Mouse (Mus musculus) megakaryocyte, embryonic 14.5 days (primary cell): ENCODE results near the gene St13. TPM values are rescaled to one million over a fixed set of nuclear protein-coding genes. Genes with fewer than 3 reads are reported as not detected.

Experiments used
- H3K27me3 ChIP-seq: replicated peaks from 2 replicates; pipeline ENCODE3; 2012; ENCODE audit warnings: inconsistent platforms
- H3K36me3 ChIP-seq: replicated peaks from 2 replicates; pipeline ENCODE3; 2012; ENCODE audit warnings: low read length, inconsistent platforms, mixed read lengths
- H3K4me1 ChIP-seq: 2 replicates; pipeline ENCODE4 v1.6.1; 2012; ENCODE audit warnings: inconsistent platforms
- H3K4me3 ChIP-seq: replicated peaks from 2 replicates; pipeline ENCODE3; 2012; ENCODE audit warnings: moderate library complexity, mild to moderate bottlenecking, inconsistent platforms
- H3K9me3 ChIP-seq: 2 replicates; pipeline ENCODE4 v1.6.1; 2012; ENCODE audit warnings: inconsistent platforms
- FLI1 ChIP-seq: IDR thresholded peaks from 2 replicates; pipeline ENCODE4 v1.6.1; 2012; ENCODE audit warnings: low read length, inconsistent platforms, mixed read lengths
- GATA1 ChIP-seq: IDR thresholded peaks from 3 replicates; pipeline ENCODE4 v1.6.1; 2012; ENCODE audit warnings: mixed read lengths, low read length, inconsistent platforms, borderline replicate concordance
- polyA plus RNA-seq: library from polyadenylated mRNA; stranded (reverse); fragments of >175 nt; gene quantifications from 2 replicates; pipeline ENCODE4 v1.2.3, GENCODE M21; 2012; ENCODE audit warnings: low replicate concordance; ENCODE audit not compliant: insufficient read depth

Gene St13
- polyA plus RNA-seq, 1 experiment = 151 TPM

DNA sequence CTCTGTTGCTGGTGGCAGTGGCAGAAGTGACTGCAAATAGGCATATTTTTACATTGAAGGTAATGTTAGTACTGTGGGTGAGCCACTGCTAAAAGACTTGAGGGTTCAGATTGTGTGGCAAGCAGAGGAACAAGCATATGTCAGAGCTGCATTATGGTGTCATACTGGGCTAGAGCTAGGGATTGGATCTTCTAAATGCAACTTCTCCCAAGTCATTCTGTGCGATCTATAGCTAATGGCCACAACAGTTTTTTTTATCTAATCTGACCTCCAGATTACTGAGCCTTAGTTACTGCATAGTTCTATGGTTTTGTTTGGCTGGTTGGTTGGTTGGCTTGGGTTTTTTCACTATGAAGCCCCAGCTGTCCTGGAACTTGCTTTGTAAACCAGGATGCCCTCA lies 8.3 kb upstream of the St13 start, which contains the start of gene Dnajb7:
Gene Dnajb7 (minus strand): TSS at position 101 of the 400 bp plus-strand sequence.
- Histone ChIP-seq H3K36me3 (peaks cover 18% of the 10 kb centered on the region), H3K4me1 (peaks cover 16% of the 10 kb centered on the region), H3K27me3 (no peaks in the 10 kb centered on the region), H3K9me3 (no peaks in the 10 kb centered on the region), H3K4me3 (no peak within 1 kb of the TSS)
- no peak for TF ChIP-seq FLI1

DNA sequence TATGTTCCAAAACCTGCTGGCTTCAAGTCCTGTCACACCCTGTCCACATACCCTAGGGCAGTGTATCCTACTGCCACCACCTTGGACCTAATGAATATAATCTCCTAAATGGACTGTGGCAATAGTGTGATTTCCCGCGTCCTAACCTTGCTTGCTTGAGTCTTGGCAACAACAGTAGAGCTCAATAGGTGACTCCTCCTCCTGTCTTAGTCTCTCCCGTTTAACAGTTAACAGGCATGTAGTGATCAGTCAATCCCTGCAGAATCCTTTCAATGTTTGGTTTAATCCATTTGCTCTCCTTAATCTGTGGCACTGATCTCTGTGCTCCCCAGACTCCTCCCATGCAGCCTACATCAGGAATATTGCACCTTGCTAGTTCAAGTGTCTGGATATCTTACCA lies 5.1 kb upstream of the St13 start:
- no peak overlapping the region for H3K4me3 ChIP-seq
- H3K9me3 ChIP-seq = no peaks in the 10 kb centered on the region
- peaks cover 16% of the 10 kb centered on the region for H3K36me3 ChIP-seq
- no peaks in the 10 kb centered on the region for H3K27me3 ChIP-seq
- TF ChIP-seq GATA1 (no peak), FLI1 (no peak)
- H3K4me1 ChIP-seq = peaks cover 35% of the 10 kb centered on the region

DNA sequence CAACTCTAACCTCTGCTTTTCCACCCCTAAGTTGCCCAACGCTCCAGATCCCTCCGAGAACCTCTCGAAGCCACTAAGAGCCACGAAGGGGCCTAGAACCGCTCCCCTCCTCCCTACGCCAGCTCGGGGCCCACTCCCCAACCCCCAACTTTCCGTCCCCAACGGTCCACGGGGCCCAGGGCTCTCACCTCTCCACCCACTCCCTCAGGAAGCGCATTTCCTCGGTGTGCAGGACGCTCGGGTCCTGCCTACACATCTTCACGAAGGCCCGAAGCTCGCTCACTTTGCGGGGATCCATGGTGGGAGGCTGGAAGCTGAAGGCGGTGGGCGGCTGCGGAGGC lies 610 bp downstream of the St13 start:
- H3K9me3 ChIP-seq = no peaks in the 10 kb centered on the region
- TF ChIP-seq FLI1 (no peak), GATA1 (no peak)
- peaks cover 51% of the 10 kb centered on the region for H3K4me1 ChIP-seq
- peaks cover 7% of the 10 kb centered on the region for H3K36me3 ChIP-seq
- H3K4me3 ChIP-seq = peak overlapping the region; percentile 97
- no peaks in the 10 kb centered on the region for H3K27me3 ChIP-seq

DNA sequence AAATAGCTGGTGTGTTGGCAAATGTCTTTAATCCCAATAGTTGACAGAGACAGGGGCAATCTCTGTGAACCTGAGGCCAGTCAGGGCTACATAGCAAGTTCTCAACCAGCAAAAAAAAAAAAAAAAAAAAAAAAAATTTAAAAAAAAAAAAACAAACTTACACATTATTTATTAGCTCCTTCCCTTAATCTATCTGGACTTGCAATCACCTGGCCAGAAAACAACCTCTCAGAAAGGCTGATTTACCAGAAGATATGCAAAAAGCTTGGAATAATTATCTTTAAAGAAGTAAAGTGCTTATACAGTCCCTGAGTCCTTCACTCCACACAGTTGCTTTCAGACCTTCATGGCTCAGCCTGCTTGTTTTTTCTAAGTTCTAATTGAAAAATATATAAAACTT lies 1.7 kb downstream of the St13 start:
- peaks cover 7% of the 10 kb centered on the region for H3K36me3 ChIP-seq
- H3K4me1 ChIP-seq = peaks cover 62% of the 10 kb centered on the region
- no peaks in the 10 kb centered on the region for H3K9me3 ChIP-seq
- H3K27me3 ChIP-seq = no peaks in the 10 kb centered on the region
- no peak for TF ChIP-seq GATA1
- no peak for TF ChIP-seq FLI1
- H3K4me3 ChIP-seq = peak overlapping the region; percentile 97

DNA sequence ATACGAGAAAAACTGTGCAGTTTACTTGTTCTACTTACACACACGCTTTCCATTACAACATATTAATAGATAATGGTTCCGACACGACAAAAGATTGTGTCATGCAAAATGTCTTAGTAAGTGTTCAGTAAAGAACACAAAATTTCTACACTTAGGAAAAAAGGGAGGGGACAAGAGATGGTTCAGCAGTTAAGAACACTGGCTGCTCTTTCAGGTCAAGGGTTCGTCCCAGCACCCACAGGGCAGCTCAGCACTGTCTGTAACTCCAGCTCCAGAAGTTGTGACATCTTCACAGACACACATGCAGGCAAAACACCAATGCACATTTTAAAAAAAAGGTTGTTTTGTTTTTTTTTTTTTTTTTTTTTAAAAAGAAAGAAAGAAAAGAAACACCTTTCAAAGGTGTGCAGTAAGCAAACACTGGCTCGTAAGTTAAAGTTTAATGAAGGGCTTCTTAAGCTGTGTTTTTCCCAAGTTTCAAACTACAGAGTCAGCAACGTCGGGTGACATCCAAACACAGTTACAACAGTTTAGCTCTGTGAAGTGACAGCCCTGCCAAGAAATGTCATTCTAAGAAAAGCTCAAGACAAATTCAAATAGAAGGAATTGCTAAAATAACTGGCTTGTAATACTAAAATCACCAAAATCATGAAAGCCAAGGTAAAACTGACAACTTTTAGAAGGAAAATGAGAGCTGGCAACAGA lies 5.5 kb downstream of the St13 start:
- TF ChIP-seq GATA1 (no peak), FLI1 (no peak)
- Histone ChIP-seq H3K4me1 (peaks cover 49% of the 10 kb centered on the region), H3K9me3 (no peaks in the 10 kb centered on the region), H3K4me3 (no peak overlapping the region), H3K36me3 (peaks cover 32% of the 10 kb centered on the region), H3K27me3 (no peaks in the 10 kb centered on the region)

DNA sequence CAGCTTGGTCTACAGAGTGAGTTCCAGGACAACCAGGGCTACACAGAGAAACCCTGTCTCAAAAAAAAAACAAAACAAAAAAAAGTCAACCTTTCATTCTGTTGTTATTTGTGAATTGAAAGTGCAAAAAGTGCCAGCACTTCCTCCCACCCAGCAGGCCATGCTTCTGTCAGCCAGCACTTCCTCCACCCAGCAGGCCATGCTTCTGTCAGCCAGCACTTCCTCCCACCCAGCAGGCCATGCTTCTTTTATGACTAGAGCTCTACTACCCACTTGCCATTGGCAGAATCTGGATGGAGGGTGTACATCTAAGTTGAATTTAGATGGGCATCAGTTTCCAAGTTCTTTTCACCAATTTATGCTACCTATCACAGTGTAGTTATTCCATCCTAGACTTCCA lies 6.9 kb downstream of the St13 start:
- Histone ChIP-seq H3K36me3 (peaks cover 45% of the 10 kb centered on the region), H3K4me3 (peak overlapping the region; percentile 85), H3K4me1 (peaks cover 43% of the 10 kb centered on the region)

DNA sequence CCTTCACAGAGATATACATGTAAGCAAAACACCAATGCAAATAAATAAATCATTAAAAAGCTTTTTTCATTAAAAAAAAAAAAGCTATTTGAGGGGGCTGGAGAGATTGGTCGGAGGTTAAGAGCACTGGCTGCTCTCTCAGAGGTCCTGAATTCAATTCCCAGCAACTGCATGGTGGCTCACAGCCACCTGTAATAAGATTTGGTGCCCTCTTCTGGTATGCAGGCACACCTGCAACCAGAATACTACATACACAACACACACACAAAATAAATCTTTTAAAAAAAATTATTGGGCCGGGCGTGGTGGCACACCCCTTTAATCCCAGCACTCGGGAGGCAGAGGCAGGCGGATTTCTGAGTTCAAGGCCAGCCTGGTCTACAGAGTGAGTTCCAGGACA lies 13.6 kb downstream of the St13 start:
- no peaks in the 10 kb centered on the region for H3K4me1 ChIP-seq
- no peaks in the 10 kb centered on the region for H3K27me3 ChIP-seq
- no peak overlapping the region for H3K4me3 ChIP-seq
- no peaks in the 10 kb centered on the region for H3K9me3 ChIP-seq
- TF ChIP-seq GATA1 (no peak), FLI1 (no peak)
- peaks cover 91% of the 10 kb centered on the region for H3K36me3 ChIP-seq

More for the DNA sequence above, 6.9 kb downstream of the St13 start:
- Histone ChIP-seq H3K9me3 (no peaks in the 10 kb centered on the region), H3K27me3 (no peaks in the 10 kb centered on the region)
- TF ChIP-seq FLI1 (no peak), GATA1 (no peak)

DNA sequence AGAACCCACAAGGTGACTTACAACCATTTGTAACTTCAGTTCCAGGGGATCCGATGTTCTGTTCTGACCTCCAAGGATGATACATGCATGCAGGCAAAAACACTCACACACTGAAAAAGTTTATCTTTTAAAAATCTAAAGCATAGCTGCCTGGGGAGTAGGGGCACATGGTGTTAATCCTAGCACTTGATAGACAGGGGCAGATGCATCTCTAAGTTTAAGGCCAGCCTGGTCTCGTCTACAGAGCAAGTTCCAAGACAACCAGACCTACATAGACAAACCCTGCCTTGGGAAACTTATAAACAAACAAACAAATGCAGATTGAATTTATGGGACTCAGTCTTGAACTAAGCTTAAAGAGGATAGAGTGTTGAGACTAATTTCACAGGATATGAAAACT lies 21.0 kb downstream of the St13 start:
- Histone ChIP-seq H3K36me3 (peaks cover 86% of the 10 kb centered on the region), H3K4me3 (no peak overlapping the region), H3K4me1 (no peaks in the 10 kb centered on the region), H3K27me3 (no peaks in the 10 kb centered on the region), H3K9me3 (no peaks in the 10 kb centered on the region)
- TF ChIP-seq FLI1 (no peak), GATA1 (no peak)

DNA sequence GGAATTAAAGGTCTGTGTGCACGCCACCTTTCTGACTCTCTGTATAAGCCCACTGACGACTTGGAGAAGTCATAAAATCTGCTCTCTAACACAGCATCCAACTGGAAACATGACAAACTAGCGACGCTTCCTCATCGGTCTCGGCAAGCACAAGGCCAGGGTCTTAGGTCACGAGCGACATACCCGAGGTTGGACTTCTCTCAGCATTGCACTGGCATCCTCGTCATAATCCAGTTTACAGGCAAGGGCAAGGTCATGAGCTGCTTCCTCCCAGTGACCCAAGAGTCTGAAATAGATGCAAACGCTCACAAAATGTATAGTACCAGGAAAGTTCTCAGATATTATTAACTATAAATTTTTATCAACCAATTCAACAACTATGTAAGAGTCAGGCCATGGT lies 25.3 kb downstream of the St13 start:
- H3K4me3 ChIP-seq = no peak overlapping the region

DNA sequence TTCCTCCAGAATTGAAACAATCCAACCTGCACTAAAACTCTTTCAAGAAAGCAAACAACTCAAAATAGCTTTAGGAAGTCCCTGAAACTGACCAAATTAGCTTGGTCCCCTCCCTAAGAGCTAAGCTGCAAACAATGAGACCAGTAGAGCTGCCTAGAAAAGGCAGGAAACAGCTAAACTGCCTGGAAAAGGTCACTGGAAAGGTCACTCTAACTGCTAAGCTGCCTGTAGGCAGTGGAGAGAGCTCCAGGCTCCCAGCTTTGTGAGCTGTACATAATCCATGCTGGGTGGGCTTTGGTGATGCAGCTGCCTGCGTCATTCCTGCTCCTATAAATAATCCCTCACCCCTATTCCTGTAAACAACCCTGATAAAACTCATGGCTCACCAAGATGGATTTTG lies 29.5 kb downstream of the St13 start:
- no peak overlapping the region for H3K4me3 ChIP-seq
- peaks cover 95% of the 10 kb centered on the region for H3K36me3 ChIP-seq
- H3K9me3 ChIP-seq = no peaks in the 10 kb centered on the region
- no peaks in the 10 kb centered on the region for H3K27me3 ChIP-seq
- TF ChIP-seq GATA1 (no peak), FLI1 (no peak)
- peaks cover under 1% of the 10 kb centered on the region; the same call in 1 of the 2 replicates for H3K4me1 ChIP-seq

More for the DNA sequence above, 25.3 kb downstream of the St13 start:
- Histone ChIP-seq H3K4me1 (no peaks in the 10 kb centered on the region), H3K27me3 (no peaks in the 10 kb centered on the region), H3K9me3 (no peaks in the 10 kb centered on the region), H3K36me3 (peaks cover 90% of the 10 kb centered on the region)
- no peak for TF ChIP-seq FLI1
- no peak for TF ChIP-seq GATA1

DNA sequence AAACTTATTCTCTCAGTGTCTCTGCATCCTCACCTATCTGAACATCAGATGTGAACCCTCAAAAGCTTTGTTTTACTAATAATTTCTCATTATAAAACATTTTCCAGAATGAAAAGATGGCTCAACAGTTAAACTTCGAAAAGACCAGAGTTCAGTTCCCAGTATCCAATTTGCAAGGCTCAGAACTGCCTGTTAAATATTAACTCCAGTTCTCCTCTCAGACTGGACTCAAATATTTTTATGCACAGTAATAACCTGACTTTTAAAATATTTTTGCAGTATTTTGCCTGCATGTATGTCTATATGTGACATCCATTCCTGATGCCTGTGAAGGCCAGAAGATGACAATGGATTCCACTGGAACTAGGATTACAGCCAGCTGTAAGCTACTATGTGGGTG lies 31.3 kb downstream of the St13 start:
- Histone ChIP-seq H3K9me3 (no peaks in the 10 kb centered on the region), H3K27me3 (no peaks in the 10 kb centered on the region), H3K4me3 (no peak overlapping the region), H3K36me3 (peaks cover 99% of the 10 kb centered on the region), H3K4me1 (peaks cover 3% of the 10 kb centered on the region; the same call in 1 of the 2 replicates)
- no peak for TF ChIP-seq FLI1
- no peak for TF ChIP-seq GATA1
